Mouse (Mus musculus) cerebellum, adult 2 months (tissue): ENCODE measurements at regions not wholly inside any gene's neighbourhood (a gene's known extent, or its start where the extent isn't known, plus 50 kb on each side); places are given as distances from the start of the nearest gene placed in this dataset.
A peak's percentile ranks its signal among the peaks of the same experiment; 100 is the strongest.

ENCODE experiments used
- DNase-seq, 2 experiments: peaks; one replicate each; pipeline ENCODE4 v3.0.0; 2021
- H3K27ac ChIP-seq: fragments of 200-500 bp; 2 replicates; pipeline ENCODE4 v1.5.1; 2012; ENCODE audit warnings: low read length, control low read depth, inconsistent platforms; ENCODE audit not compliant: insufficient read depth
- H3K27me3 ChIP-seq: fragments of 200-500 bp; 2 replicates; pipeline ENCODE4 v1.6.1; 2012; ENCODE audit warnings: inconsistent platforms, mild to moderate bottlenecking, low read length, moderate library complexity; ENCODE audit not compliant: control insufficient read depth, insufficient read depth
- H3K4me1 ChIP-seq: fragments of 200-500 bp; 2 replicates; pipeline ENCODE4 v1.6.1; 2011; ENCODE audit warnings: low read length; ENCODE audit not compliant: control insufficient read depth, insufficient read depth
- H3K4me3 ChIP-seq: fragments of 200-500 bp; replicated peaks from 2 replicates; pipeline ENCODE3; 2011; ENCODE audit warnings: mild to moderate bottlenecking, low read depth, low read length, control low read depth; ENCODE audit not compliant: insufficient read depth
- CTCF ChIP-seq: fragments of 200-500 bp; IDR thresholded peaks from 2 replicates; pipeline ENCODE4 v1.5.1; 2011; ENCODE audit warnings: low read depth, mild to moderate bottlenecking, control low read depth, low read length, moderate library complexity, borderline replicate concordance; ENCODE audit not compliant: insufficient read depth
- POLR2A ChIP-seq: fragments of 200-500 bp; IDR thresholded peaks from 2 replicates; pipeline ENCODE4 v1.6.1; 2011; ENCODE audit warnings: low read length, control low read depth, borderline replicate concordance; ENCODE audit not compliant: insufficient read depth
- WGBS: fragments of 180-500 bp; shearing (Covaris S2); methylation state at CpG from one replicate; pipeline ENCODE4 v1.1.7; 2018; 5-methylcytosine and 5-hydroxymethylcytosine counted together

- TF ChIP-seq CTCF (no peak), POLR2A (no peak)
- WGBS = 26% methylated on average over 2 of the region's 2 CpGs
- Histone ChIP-seq H3K27ac (no peak overlapping the region), H3K27me3 (no peaks in the 10 kb centered on the region), H3K4me3 (no peak overlapping the region), H3K4me1 (no peaks in the 10 kb centered on the region)
- DNase-seq = no peak
Measured at GRCm38 (mm10) chr5:26206766-26207122, 50.7 kb upstream of the Gm7361 start.

- no peak overlapping the region for H3K4me3 ChIP-seq
- 22% methylated on average over 6 of the region's 6 CpGs for WGBS
- TF ChIP-seq CTCF (no peak), POLR2A (no peak)
- no peaks in the 10 kb centered on the region for H3K27me3 ChIP-seq
- H3K27ac ChIP-seq = no peak overlapping the region
- H3K4me1 ChIP-seq = no peaks in the 10 kb centered on the region
- no peak for DNase-seq
Measured at GRCm38 (mm10) chr5:26206066-26206765, 51.3 kb upstream of the Gm7361 start.

- 92% methylated on average over 6 of the region's 6 CpGs for WGBS
Measured at GRCm38 (mm10) chr5:26202471-26202870, 55.0 kb upstream of the Gm7361 start.

GRCm38 (mm10) chr5:26189377-26189776 lies 68.1 kb upstream of the Gm7361 start:
- H3K27ac ChIP-seq = no peak overlapping the region
- H3K27me3 ChIP-seq = no peaks in the 10 kb centered on the region
- H3K4me3 ChIP-seq = no peak overlapping the region
- no peaks in the 10 kb centered on the region for H3K4me1 ChIP-seq
- WGBS = 12% methylated on average over 5 of the region's 5 CpGs
- no peak for DNase-seq
- TF ChIP-seq CTCF (peak; percentile 27; the same call in 1 of the 2 replicates), POLR2A (no peak)

More at GRCm38 (mm10) chr5:26202471-26202870, 55.0 kb upstream of the Gm7361 start:
- Histone ChIP-seq H3K27ac (no peak overlapping the region), H3K27me3 (no peaks in the 10 kb centered on the region), H3K4me1 (no peaks in the 10 kb centered on the region), H3K4me3 (no peak overlapping the region)
- no peak for TF ChIP-seq CTCF
- TF ChIP-seq POLR2A = no peak
- no peak for DNase-seq

- Histone ChIP-seq H3K27me3 (no peaks in the 10 kb centered on the region), H3K4me1 (no peaks in the 10 kb centered on the region), H3K4me3 (no peak overlapping the region), H3K27ac (no peak overlapping the region)
- DNase-seq = no peak
- 90% methylated on average over 8 of the region's 8 CpGs for WGBS
- TF ChIP-seq CTCF = no peak
- TF ChIP-seq POLR2A = no peak
Measured at GRCm38 (mm10) chr5:26187212-26187611, 66.0 kb upstream of the Gm10220 start.

GRCm38 (mm10) chr5:26185417-26185816 lies 64.2 kb upstream of the Gm10220 start:
- TF ChIP-seq CTCF (no peak), POLR2A (no peak)
- WGBS = 43% methylated on average over 5 of the region's 5 CpGs
- DNase-seq = no peak
- H3K4me1 ChIP-seq = no peaks in the 10 kb centered on the region
- H3K27me3 ChIP-seq = no peaks in the 10 kb centered on the region
- no peak overlapping the region for H3K4me3 ChIP-seq
- H3K27ac ChIP-seq = no peak overlapping the region

- no peak overlapping the region for H3K27ac ChIP-seq
Measured at GRCm38 (mm10) chr5:26176064-26176463, 54.8 kb upstream of the Gm10220 start.

GRCm38 (mm10) chr5:26171662-26172384 lies 50.6 kb upstream of the Gm10220 start:
- H3K4me3 ChIP-seq = no peak overlapping the region
- no peak for TF ChIP-seq POLR2A
- H3K27me3 ChIP-seq = no peaks in the 10 kb centered on the region
- no peaks in the 10 kb centered on the region for H3K4me1 ChIP-seq
- no peak for DNase-seq
- WGBS = 53% methylated on average over 5 of the region's 5 CpGs
- no peak overlapping the region for H3K27ac ChIP-seq

More at GRCm38 (mm10) chr5:26176064-26176463, 54.8 kb upstream of the Gm10220 start:
- Histone ChIP-seq H3K4me3 (no peak overlapping the region), H3K27me3 (no peaks in the 10 kb centered on the region), H3K4me1 (no peaks in the 10 kb centered on the region)
- DNase-seq = no peak
- WGBS = 56% methylated on average over 2 of the region's 2 CpGs
- TF ChIP-seq CTCF (no peak), POLR2A (no peak)
